Mouse (Mus musculus): ENCODE results near the gene Gm49322. TPM values are rescaled to one million over a fixed set of nuclear protein-coding genes. Genes with fewer than 3 reads are reported as not detected.

The Gm49322 gene
- total and polyA plus RNA-seq, 3 experiments, result 0.28 to 1.8 (median 1.1) TPM

GRCm38 (mm10) chr10:80654866-80655265 is 49.0 kb downstream of the Gm49322 start:
- Histone ChIP-seq H3K27me3 (replicated peaks) (no peaks in the 10 kb centered on the region), H3K79me2 (replicated peaks; ENCODE audit: control insufficient read depth, extremely low read depth, insufficient read depth, poor library complexity, severe bottlenecking) (no peaks in the 10 kb centered on the region), H3K27ac (ENCODE audit: insufficient read depth, low read depth) (no peak overlapping the region), H3K9me3 (replicated peaks; ENCODE audit: low read length) (no peaks in the 10 kb centered on the region), H3K4me2 (ENCODE audit: insufficient read depth, low read depth, poor library complexity, severe bottlenecking) (no peak overlapping the region), H3K4me3 (replicated peaks in 1 of 3; ENCODE audit: low read depth in 2 of 3, low read length in 2 of 3, poor library complexity in 1 of 3) (no peak overlapping the region), H3K9ac (ENCODE audit: insufficient read depth, low read depth) (no peak overlapping the region), H3K4me1 (ENCODE audit: control insufficient read depth in 1 of 2, insufficient read depth in 2 of 2) (peaks cover 22 to 49% of the 10 kb centered on the region in 2 experiments), H3K36me3 (replicated peaks in 1 of 2; ENCODE audit: control insufficient read depth in 1 of 2, insufficient read depth in 1 of 2, low read length in 1 of 2) (peaks cover 0 to 18% of the 10 kb centered on the region in 2 experiments)
- dilution Hi-C loops (cut with MboI; ENCODE audit: extremely low pct_ligation_motif_present, extremely low pct_unique_long_range_greater_than_20kb, low sequenced_read_pairs) (no loop called here), in situ Hi-C loops (cut with MboI; ENCODE audit: low pct_ligation_motif_present, low pct_unique_long_range_greater_than_20kb, low sequenced_read_pairs) (no loop called here)
- TF ChIP-seq MEF2A (IDR thresholded peaks at IDR 0.05; ENCODE audit: borderline replicate concordance, low read depth, low read length) (no peak), SMC3 (IDR thresholded peaks at IDR 0.05; ENCODE audit: low read depth, low read length) (no peak), NELFE (IDR thresholded peaks at IDR 0.05; ENCODE audit: low read depth, low read length) (no peak), TBP (conservative IDR thresholded peaks at IDR 0.05; ENCODE audit: low read depth, low read length) (no peak), MYC (IDR thresholded peaks at IDR 0.05; ENCODE audit: low read depth, low read length) (no peak), IRF4 (IDR thresholded peaks at IDR 0.05; ENCODE audit: low read depth, low read length) (no peak), POLR2A (IDR thresholded peaks at IDR 0.05; ENCODE audit: low read depth, low read length) (no peak), SIN3A (IDR thresholded peaks at IDR 0.05; ENCODE audit: low read length) (no peak), CHD1 (IDR thresholded peaks at IDR 0.05; ENCODE audit: low read depth, low read length) (no peak), JUN (IDR thresholded peaks at IDR 0.05; ENCODE audit: insufficient read depth, low read depth, low read length) (no peak), KAT2A (IDR thresholded peaks at IDR 0.05; ENCODE audit: insufficient replicate concordance, low read length) (no peak)
- no peak for DNase-seq (ENCODE audit: extremely low read depth)

- peak overlapping the region; percentile 77 to 86 (median 78) for H3K4me3 ChIP-seq (replicated peaks in 1 of 3; ENCODE audit: low read depth in 2 of 3, low read length in 2 of 3, poor library complexity in 1 of 3)
- H3K9me3 ChIP-seq (replicated peaks; ENCODE audit: low read length), result no peaks in the 10 kb centered on the region
- no peaks in the 10 kb centered on the region for H3K27me3 ChIP-seq (replicated peaks)
- dilution Hi-C loops (cut with MboI; ENCODE audit: extremely low pct_ligation_motif_present, extremely low pct_unique_long_range_greater_than_20kb, low sequenced_read_pairs), result no loop called here
- in situ Hi-C loops (cut with MboI; ENCODE audit: low pct_ligation_motif_present, low pct_unique_long_range_greater_than_20kb, low sequenced_read_pairs), result no loop called here
- H3K36me3 ChIP-seq (replicated peaks in 1 of 2; ENCODE audit: control insufficient read depth in 1 of 2, insufficient read depth in 1 of 2, low read length in 1 of 2), result peaks cover 0 to 15% of the 10 kb centered on the region in 2 experiments
- H3K79me2 ChIP-seq (replicated peaks; ENCODE audit: control insufficient read depth, extremely low read depth, insufficient read depth, poor library complexity, severe bottlenecking), result no peaks in the 10 kb centered on the region
- no peak overlapping the region for H3K27ac ChIP-seq (ENCODE audit: insufficient read depth, low read depth)
- peak overlapping the region; percentile 62; the same call in 1 of the 2 replicates for H3K4me2 ChIP-seq (ENCODE audit: insufficient read depth, low read depth, poor library complexity, severe bottlenecking)
- DNase-seq (ENCODE audit: extremely low read depth), result no peak
- peaks cover 19 to 45% of the 10 kb centered on the region in 2 experiments for H3K4me1 ChIP-seq (ENCODE audit: control insufficient read depth in 1 of 2, insufficient read depth in 2 of 2)
- peak overlapping the region; percentile 94 for H3K9ac ChIP-seq (ENCODE audit: insufficient read depth, low read depth)
- TF ChIP-seq CTCF (conservative IDR thresholded peaks at IDR 0.05 in 1 of 2, IDR thresholded peaks at IDR 0.05 in 1 of 2; ENCODE audit: low read depth in 2 of 2, low read length in 2 of 2), result no peak
- no peak for TF ChIP-seq RCOR1 (conservative IDR thresholded peaks at IDR 0.05; ENCODE audit: low read depth, low read length)
- TF ChIP-seq ELF1 (IDR thresholded peaks at IDR 0.05; ENCODE audit: low read depth, low read length), result no peak
- TF ChIP-seq USF2 (conservative IDR thresholded peaks at IDR 0.05; ENCODE audit: low read depth, low read length), result no peak
- no peak for TF ChIP-seq JUND (conservative IDR thresholded peaks at IDR 0.05; ENCODE audit: low read depth, low read length)
- no peak for TF ChIP-seq MAZ (IDR thresholded peaks at IDR 0.05; ENCODE audit: low read depth, low read length)
- no peak for TF ChIP-seq MXI1 (IDR thresholded peaks at IDR 0.05; ENCODE audit: low read depth, low read length)
- TF ChIP-seq ZNF384 (IDR thresholded peaks at IDR 0.05; ENCODE audit: low read depth, low read length), result no peak
- no peak for TF ChIP-seq KAT2A (IDR thresholded peaks at IDR 0.05; ENCODE audit: insufficient replicate concordance, low read length)
- TF ChIP-seq ZMIZ1 (IDR thresholded peaks at IDR 0.05; ENCODE audit: low read depth, low read length), result no peak
- no peak; the same call in 1 of the 2 replicates for TF ChIP-seq NELFE (IDR thresholded peaks at IDR 0.05; ENCODE audit: low read depth, low read length)
- no peak for TF ChIP-seq MEF2A (IDR thresholded peaks at IDR 0.05; ENCODE audit: borderline replicate concordance, low read depth, low read length)
- TF ChIP-seq JUN (IDR thresholded peaks at IDR 0.05; ENCODE audit: insufficient read depth, low read depth, low read length), result no peak
Measured at GRCm38 (mm10) chr10:80655406-80656129, 49.7 kb downstream of the Gm49322 start.

Measured in CH12.LX (cell line).